Mouse (Mus musculus) B cell, adult 67 days (primary cell): Measurements from ENCODE around the gene Tmc8. TPM values are rescaled to one million over a fixed set of nuclear protein-coding genes. Genes with fewer than 3 reads are reported as not detected.

ENCODE experiments used
- total RNA-seq, 2 experiments: library from RNA; stranded (reverse); gene quantifications; 4 replicates each; pipeline ENCODE4 v1.2.4; 2023

The Tmc8 gene
- total RNA-seq = 10 to 100 TPM; 71.7 to 72.1 TPM

DNA sequence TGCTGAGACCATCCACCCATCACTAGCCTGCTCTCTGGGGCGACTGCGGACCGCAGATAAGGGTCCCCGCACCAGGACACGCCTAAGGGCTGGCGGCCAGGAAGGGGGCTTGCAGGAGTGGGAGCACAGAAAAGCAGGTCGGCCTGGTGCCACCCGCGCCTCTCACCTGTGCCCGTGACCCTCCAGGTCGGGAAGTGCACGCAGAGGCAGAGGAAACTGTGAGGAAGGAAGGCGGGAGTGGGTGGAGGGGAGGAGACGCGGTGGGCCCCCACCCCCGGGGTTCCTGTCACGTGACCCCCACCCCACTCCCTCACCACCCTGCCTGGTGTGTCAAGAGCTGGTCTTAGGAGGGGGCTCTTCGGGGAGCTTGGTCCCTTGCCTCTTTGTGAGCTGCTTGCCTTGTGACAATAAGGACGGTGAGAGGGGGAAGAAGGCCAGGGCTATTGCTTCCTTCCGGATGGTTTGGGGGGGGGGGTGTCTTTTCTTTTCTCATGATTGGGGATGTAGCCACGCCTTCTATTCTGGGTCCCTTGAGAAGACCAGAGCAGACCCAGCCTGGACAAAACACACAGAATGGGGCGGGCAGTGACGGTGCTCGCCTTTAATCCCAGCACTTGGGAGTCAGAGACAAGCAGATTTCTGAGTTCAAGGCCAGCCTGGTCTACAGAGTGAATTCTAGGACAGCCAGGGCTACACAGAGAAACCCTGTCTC is at the start of gene Tmc8, which contains the start of gene Tmc6:
Gene Tmc8 (plus strand): TSS at position 84 of the 712 bp plus-strand sequence.
Gene Tmc6 (minus strand): TSS at position 206 of the 712 bp plus-strand sequence.

DNA sequence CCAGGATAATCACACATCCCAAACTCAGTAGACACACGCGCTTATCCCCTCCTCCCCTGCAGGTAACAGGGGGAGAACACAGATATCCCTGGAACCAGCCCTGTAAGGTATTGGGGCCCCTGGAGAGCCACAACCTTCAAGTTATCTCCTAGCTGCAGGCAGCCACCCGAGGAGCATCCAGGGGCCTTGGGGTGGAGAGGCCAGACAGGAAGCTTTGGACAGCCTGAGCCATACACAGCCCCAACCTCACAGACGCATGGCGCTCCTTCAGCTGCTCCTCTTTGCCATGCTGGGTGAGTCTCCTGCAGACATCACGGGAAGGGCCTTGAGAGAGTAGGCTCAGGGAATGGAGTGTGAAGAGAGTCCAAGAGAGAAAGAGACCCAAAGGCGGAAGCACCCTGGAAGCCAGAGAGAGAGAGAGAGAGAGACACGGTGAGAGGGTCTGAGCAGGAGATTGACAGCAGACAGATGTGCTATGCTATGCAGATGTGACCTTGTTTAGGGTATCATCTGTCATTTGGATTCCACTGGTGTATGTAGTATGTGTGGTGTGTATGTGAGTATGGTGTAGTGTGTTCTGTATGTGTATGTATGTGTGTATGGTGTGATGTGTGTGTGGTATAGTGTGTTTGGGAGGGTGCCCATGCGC is 15.8 kb downstream of the Tmc8 start, which contains the start of gene 6030468B19Rik:
Gene 6030468B19Rik (plus strand): TSS at position 150 of the 649 bp plus-strand sequence.

DNA sequence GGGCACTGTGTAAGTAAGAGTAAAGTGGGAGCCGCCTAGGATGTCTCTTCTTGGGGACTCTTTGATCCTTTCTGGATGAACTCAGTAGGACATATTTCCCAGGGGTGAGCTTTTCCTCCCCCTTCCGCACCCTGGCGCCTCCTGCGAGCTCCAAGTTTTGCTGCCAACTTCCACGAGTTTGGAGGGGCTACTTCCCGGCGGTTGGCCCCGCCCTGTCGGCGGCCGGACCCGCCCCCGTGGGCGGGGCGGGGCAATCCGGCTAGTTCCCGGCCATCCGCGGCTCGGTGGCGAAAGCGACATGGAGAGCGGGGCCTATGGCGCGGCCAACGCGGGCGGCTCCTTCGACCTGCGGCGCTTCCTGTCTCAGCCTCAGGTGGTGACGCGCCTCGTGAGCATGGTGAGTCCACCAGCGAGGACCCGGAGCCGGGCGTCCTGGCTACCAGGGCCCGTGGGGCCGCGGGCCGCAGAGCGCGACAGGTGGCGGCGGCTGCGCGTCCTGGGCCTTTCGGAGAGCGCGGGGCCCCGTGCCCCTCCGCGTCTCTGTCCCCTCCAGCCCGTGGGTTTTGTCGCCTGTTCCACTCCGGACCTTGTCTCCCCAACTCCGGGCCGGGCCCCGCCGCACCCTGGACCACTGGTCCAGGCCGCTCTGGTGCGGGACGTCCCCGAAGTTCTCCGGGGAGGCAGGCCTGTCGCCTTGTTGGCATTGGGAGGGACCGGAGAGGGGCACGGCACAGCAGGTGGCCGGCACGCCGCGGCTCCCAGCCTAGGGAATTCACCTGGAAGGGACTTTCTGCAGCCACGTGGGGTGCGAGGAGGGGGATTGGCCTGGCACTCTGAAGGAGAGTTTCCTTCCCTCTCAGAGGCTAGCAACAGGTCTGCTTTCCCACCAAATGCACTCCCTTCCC is 27.8 kb downstream of the Tmc8 start, which contains the start of the genes Gm20708 and Syngr2:
Gene Gm20708 (plus strand): TSS at position 262 of the 905 bp plus-strand sequence.
Gene Syngr2 (plus strand): TSS at position 262 of the 905 bp plus-strand sequence.

GRCm38 (mm10) chr11:117825333-117826101 is 43.6 kb downstream of the Tmc8 start, which contains the start of the genes Afmid and Tk1:
TSS of gene Afmid (plus strand) at chr11:117825924.
TSS of gene Tk1 (minus strand) at chr11:117826092.

Other genes starting within 250 kb of the Tmc8 start
- 10 to 100 TPM; 82.9 to 88.3 TPM for gene Tnrc6c, start 127.8 kb upstream of the Tmc8 start, total RNA-seq
- gene Tmc6, start 122 bp downstream of the Tmc8 start, total RNA-seq = 100 to 1,000 TPM; 153 to 154 TPM
- gene 6030468B19Rik, start 15.6 kb downstream of the Tmc8 start, total RNA-seq = 1 to 10 TPM; 3.2 to 4.5 TPM
- 10 to 100 TPM in 1 of 2 experiments, 1 to 10 TPM in 1; 9.6 to 14.9 TPM for gene Gm20708, start 27.6 kb downstream of the Tmc8 start, total RNA-seq
- 100 to 1,000 TPM; 154 to 163 TPM for gene Syngr2, start 27.6 kb downstream of the Tmc8 start, total RNA-seq
- gene Afmid, start 43.8 kb downstream of the Tmc8 start, total RNA-seq = 10 to 100 TPM; 30.8 to 31.9 TPM
- 10 to 100 TPM; 37.2 to 67.4 TPM for gene Tk1, start 44.0 kb downstream of the Tmc8 start, total RNA-seq
- gene Birc5, start 67.2 kb downstream of the Tmc8 start, total RNA-seq = 1 to 10 TPM; 2.3 to 5.2 TPM
- not detected for gene Tmem235, start 78.7 kb downstream of the Tmc8 start, total RNA-seq
- gene Tha1, start 91.4 kb downstream of the Tmc8 start, total RNA-seq = 1 to 10 TPM; 2.6 to 2.7 TPM
- gene Socs3, start 188.0 kb downstream of the Tmc8 start, total RNA-seq = 10 to 100 TPM; 22.8 to 35.7 TPM
- 10 to 100 TPM; 46.2 to 48.8 TPM for gene Pgs1, start 204.2 kb downstream of the Tmc8 start, total RNA-seq